ENCODE assay signal across 9 mouse cellular contexts in the genomic region with DNA sequence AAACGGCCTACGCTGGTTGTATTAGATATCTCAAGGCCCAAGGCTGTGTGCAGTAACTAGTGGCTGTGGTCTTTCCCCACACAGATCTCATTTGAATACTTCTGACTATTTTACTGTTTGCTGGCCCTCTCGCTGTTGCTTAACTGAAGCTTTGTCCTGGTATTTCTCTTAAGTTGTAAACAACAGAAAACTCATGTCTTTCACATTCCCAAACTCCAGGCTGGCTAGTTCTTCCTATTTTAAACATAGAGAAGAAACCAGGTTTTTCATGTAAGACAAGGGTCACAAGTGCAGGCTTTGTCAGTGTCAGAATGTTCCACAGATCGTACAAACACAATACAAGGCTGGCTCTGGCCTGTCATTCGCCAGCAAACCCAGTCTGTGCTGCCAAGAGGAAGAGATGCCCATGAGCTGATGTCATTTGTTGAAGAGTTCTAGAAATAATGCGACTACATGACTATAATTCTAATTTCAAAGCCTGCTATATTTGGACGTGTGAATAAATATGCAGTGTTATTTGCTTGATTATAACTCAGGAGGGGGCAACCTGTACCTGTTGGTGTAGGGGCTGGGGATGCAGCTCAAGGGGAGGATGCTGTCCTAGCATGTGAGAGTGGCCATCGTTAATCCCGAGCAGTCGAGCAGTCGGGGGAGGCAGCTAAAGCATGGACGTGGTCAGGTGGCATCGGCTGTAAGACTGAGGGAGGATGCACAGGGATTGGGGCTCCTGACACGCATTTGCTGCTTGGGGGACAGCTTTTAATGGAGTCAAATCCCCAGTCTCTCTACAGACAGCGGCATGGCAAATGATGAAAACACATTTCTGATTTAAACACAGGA.
DNase-seq lines count a peak whose midpoint lies in the region; ATAC-seq and TF ChIP-seq lines count a peak whose summit lies in the region.
"Had no signal": no experiment of that assay in that cellular context is flagged by ENCODE, and none has a peak within 500 bp of the region (broad histone marks: within the 10 kb centered on the region; RNA-seq: fewer than 3 reads in every experiment).

No protein-coding gene starts in this region.

- DNase-seq in layer of hippocampus, adult 2 months (ENCODE audit: low spot score in 2 of 2): peak in 1 of 2 experiments; percentile 43
- no peak for DNase-seq in layer of hippocampus, postnatal 10 days (ENCODE audit: low spot score in 2 of 2)
- peak; percentile 86 for DNase-seq in lung, postnatal 36 days
- no peak for DNase-seq in adrenal gland, postnatal 10 days
- no peak for DNase-seq in spleen, postnatal 36 days (ENCODE audit: low spot score in 2 of 2)
- DNase-seq: thymus, postnatal 14 days had no signal

- H3K9me3 ChIP-seq in forebrain, embryonic 16.5 days (ENCODE audit: control insufficient read depth, low read length): no peaks in the 10 kb centered on the region
- H3K9me3 ChIP-seq in heart, embryonic 15.5 days (replicated peaks): no peaks in the 10 kb centered on the region
- H3K9me3 ChIP-seq: megakaryocyte, embryonic 14.5 days had no signal

- no peak overlapping the region for H3K4me3 ChIP-seq in layer of hippocampus, adult 2 months
- H3K4me3 ChIP-seq in forebrain, embryonic 16.5 days (replicated peaks; ENCODE audit: low read length): no peak overlapping the region
- no peak overlapping the region for H3K4me3 ChIP-seq in heart, embryonic 15.5 days
- H3K4me3 ChIP-seq: megakaryocyte, embryonic 14.5 days had no signal

- no peaks in the 10 kb centered on the region for H3K27me3 ChIP-seq in forebrain, embryonic 16.5 days (replicated peaks; ENCODE audit: control insufficient read depth, insufficient read depth, low read length)
- H3K27me3 ChIP-seq in heart, embryonic 15.5 days: no peaks in the 10 kb centered on the region
- H3K27me3 ChIP-seq: megakaryocyte, embryonic 14.5 days had no signal

- H3K9ac ChIP-seq in forebrain, embryonic 16.5 days (replicated peaks; ENCODE audit: low read depth, low read length): no peak overlapping the region
- no peak overlapping the region for H3K9ac ChIP-seq in heart, embryonic 15.5 days

- 40% methylated on average over 15 of the region's 15 CpGs for WGBS in forebrain, embryonic 16.5 days
- 52% methylated on average over 15 of the region's 15 CpGs for WGBS in heart, embryonic 15.5 days

- H3K27ac ChIP-seq in layer of hippocampus, adult 2 months: peak overlapping the region; percentile 87
- H3K27ac ChIP-seq in forebrain, embryonic 16.5 days (ENCODE audit: low read length): no peak overlapping the region
- peak overlapping the region; percentile 85 for H3K27ac ChIP-seq in heart, embryonic 15.5 days

- no peaks in the 10 kb centered on the region for H3K4me1 ChIP-seq in forebrain, embryonic 16.5 days (replicated peaks; ENCODE audit: control insufficient read depth, insufficient read depth, low read length)
- H3K4me1 ChIP-seq in heart, embryonic 15.5 days (replicated peaks): peaks cover 22% of the 10 kb centered on the region

- H3K4me2 ChIP-seq in forebrain, embryonic 16.5 days (ENCODE audit: low read length): no peak overlapping the region
- H3K4me2 ChIP-seq in heart, embryonic 15.5 days: peak overlapping the region; percentile 41

- peak; percentile 70 for ATAC-seq in forebrain, embryonic 16.5 days
- ATAC-seq in heart, embryonic 15.5 days (replicated peaks; ENCODE audit: insufficient number of reproducible peaks, insufficient read depth, low FRiP score, low read depth): peak; percentile 79

- no peak for TF ChIP-seq CTCF in layer of hippocampus, adult 2 months (conservative IDR thresholded peaks at IDR 0.05)

- H3K36me3 ChIP-seq in forebrain, embryonic 16.5 days (ENCODE audit: control insufficient read depth, insufficient read depth): peaks cover 21% of the 10 kb centered on the region
- peaks cover 34% of the 10 kb centered on the region for H3K36me3 ChIP-seq in heart, embryonic 15.5 days
